Comparison of ENCODE assay signal across 13 mouse cellular contexts in genomic region chr11:109668115-109668725, GRCm38 (mm10). TPM values are rescaled to one million over a fixed set of nuclear protein-coding genes. Genes with fewer than 3 reads are reported as not detected.
"Had no signal": no experiment of that assay in that cellular context is flagged by ENCODE, and none has a peak within 500 bp of the region (broad histone marks: within the 10 kb centered on the region; RNA-seq: fewer than 3 reads in every experiment).

No protein-coding gene starts in this region.

- H3K27me3 ChIP-seq: liver, embryonic 15.5 days; neural tube, embryonic 13.5 days; stomach, embryonic 15.5 days had no signal

- H3K27ac ChIP-seq: limb, embryonic 10.5 days; liver, embryonic 15.5 days; neural tube, embryonic 13.5 days; stomach, embryonic 15.5 days had no signal

- H3K4me1 ChIP-seq: limb, embryonic 10.5 days had no signal

- H3K9me3 ChIP-seq: limb, embryonic 10.5 days; liver, embryonic 15.5 days; neural tube, embryonic 13.5 days; stomach, embryonic 15.5 days had no signal

- H3K4me3 ChIP-seq: limb, embryonic 10.5 days; liver, embryonic 15.5 days; neural tube, embryonic 13.5 days; stomach, embryonic 15.5 days had no signal

- H3K9ac ChIP-seq: liver, embryonic 15.5 days; neural tube, embryonic 13.5 days; stomach, embryonic 15.5 days had no signal

- DNase-seq: kidney, adult 8-10 months; lung, adult 2 months; lung, postnatal 36 days; midbrain, embryonic 14.5 days; retina, postnatal 1 day; right cerebral cortex, postnatal 4 days; spleen, adult 18-20 months; thymus, postnatal 4 days had no signal

RNA-seq across cellular contexts. Expression of gene Fam20a, which starts 53.9 kb away (rescaled TPM):
- total RNA-seq: megakaryocyte progenitor cell, adult 5-6 weeks had no signal
